Comparison of ENCODE assay signal across 8 mouse cellular contexts in genomic region chr9:45429951-45430697, GRCm38 (mm10). TPM values are rescaled to one million over a fixed set of nuclear protein-coding genes. Genes with fewer than 3 reads are reported as not detected.
DNase-seq lines count a peak whose midpoint lies in the region; ATAC-seq and TF ChIP-seq lines count a peak whose summit lies in the region.

No protein-coding gene starts in this region.

- H3K4me2 ChIP-seq in heart, embryonic 11.5 days = peak overlapping the region; percentile 81
- peak overlapping the region; percentile 54 for H3K4me2 ChIP-seq in intestine, postnatal 0 days (replicated peaks; ENCODE audit: low read depth)
- H3K4me2 ChIP-seq in midbrain, embryonic 16.5 days (ENCODE audit: low read length) = peak overlapping the region; percentile 90

- no peaks in the 10 kb centered on the region for H3K36me3 ChIP-seq in heart, embryonic 11.5 days (ENCODE audit: control insufficient read depth, insufficient read depth, low read length)
- H3K36me3 ChIP-seq in E14TG2a.4 (ENCODE audit: insufficient read depth, low read length) = no peaks in the 10 kb centered on the region
- no peaks in the 10 kb centered on the region for H3K36me3 ChIP-seq in intestine, postnatal 0 days (ENCODE audit: control insufficient read depth, insufficient read depth)
- H3K36me3 ChIP-seq in midbrain, embryonic 16.5 days (ENCODE audit: control insufficient read depth, insufficient read depth, low read length) = no peaks in the 10 kb centered on the region

- peaks cover 59% of the 10 kb centered on the region for H3K27me3 ChIP-seq in heart, embryonic 11.5 days (ENCODE audit: control insufficient read depth, insufficient read depth, low read length)
- peaks cover 74% of the 10 kb centered on the region for H3K27me3 ChIP-seq in E14TG2a.4 (ENCODE audit: insufficient read depth, low read length)
- peaks cover 48% of the 10 kb centered on the region for H3K27me3 ChIP-seq in intestine, postnatal 0 days (replicated peaks; ENCODE audit: control insufficient read depth, insufficient read depth, low read length)
- H3K27me3 ChIP-seq in midbrain, embryonic 16.5 days (ENCODE audit: control insufficient read depth, insufficient read depth, low read depth, low read length) = peaks cover 4% of the 10 kb centered on the region; the same call in 1 of the 2 replicates

- H3K4me3 ChIP-seq in heart, embryonic 11.5 days (ENCODE audit: low read depth, low read length) = peak overlapping the region; percentile 39
- H3K4me3 ChIP-seq in E14TG2a.4 (replicated peaks; ENCODE audit: low read length) = peak overlapping the region; percentile 85
- H3K4me3 ChIP-seq in intestine, postnatal 0 days (ENCODE audit: low read depth, low read length) = peak overlapping the region; percentile 27
- H3K4me3 ChIP-seq in midbrain, embryonic 16.5 days (ENCODE audit: low read depth, low read length) = peak overlapping the region; percentile 77

- ATAC-seq in heart, embryonic 11.5 days (replicated peaks; ENCODE audit: insufficient number of reproducible peaks, low FRiP score, low TSS enrichment) = no peak
- ATAC-seq in intestine, postnatal 0 days = no peak
- peak; percentile 74 for ATAC-seq in midbrain, embryonic 16.5 days

- no peak overlapping the region for H3K9ac ChIP-seq in heart, embryonic 11.5 days (ENCODE audit: low read depth, low read length)
- peak overlapping the region; percentile 7; the same call in 1 of the 2 replicates for H3K9ac ChIP-seq in intestine, postnatal 0 days (ENCODE audit: low read depth, low read length)
- peak overlapping the region; percentile 87 for H3K9ac ChIP-seq in midbrain, embryonic 16.5 days (ENCODE audit: low read depth, low read length)

- no peak for TF ChIP-seq CTCF in E14TG2a.4 (conservative IDR thresholded peaks at IDR 0.05; ENCODE audit: low read length)
- TF ChIP-seq CTCF in intestine, postnatal 0 days (IDR thresholded peaks at IDR 0.05; ENCODE audit: low read depth) = no peak

- WGBS in heart, embryonic 11.5 days (ENCODE audit: insufficient replicate concordance) = 2% methylated on average over 51 of the region's 54 CpGs
- WGBS in intestine, postnatal 0 days = 3% methylated on average over 52 of the region's 54 CpGs
- 4% methylated on average over 36 of the region's 54 CpGs for WGBS in midbrain, embryonic 16.5 days

- no peak overlapping the region for H3K27ac ChIP-seq in heart, embryonic 11.5 days (ENCODE audit: low read depth, low read length)
- H3K27ac ChIP-seq in intestine, postnatal 0 days (ENCODE audit: low read depth, low read length) = no peak overlapping the region
- peak overlapping the region; percentile 90 for H3K27ac ChIP-seq in midbrain, embryonic 16.5 days (ENCODE audit: low read length)

- intact Hi-C loops in heart, postnatal 36 days (cut with DNase I) = no loop called here

- peaks cover 10% of the 10 kb centered on the region for H3K4me1 ChIP-seq in heart, embryonic 11.5 days (ENCODE audit: control insufficient read depth, insufficient read depth, low read length)
- H3K4me1 ChIP-seq in E14TG2a.4 (replicated peaks; ENCODE audit: low read depth, low read length) = peaks cover 23% of the 10 kb centered on the region
- no peaks in the 10 kb centered on the region for H3K4me1 ChIP-seq in intestine, postnatal 0 days (replicated peaks; ENCODE audit: control insufficient read depth, insufficient read depth, low read length)
- H3K4me1 ChIP-seq in midbrain, embryonic 16.5 days (ENCODE audit: control insufficient read depth, insufficient read depth, low read length) = peaks cover 26% of the 10 kb centered on the region

- DNase-seq in heart, postnatal 36 days = no peak
- DNase-seq in embryo, embryonic 11 days = peak; percentile 48
- DNase-seq in c-Kit-positive CD71-positive TER-119-positive erythroid progenitor cells, embryonic 14.5 days (ENCODE audit: low spot score) = no peak
- no peak for DNase-seq in spleen, adult 18-20 months

- H3K9me3 ChIP-seq in heart, embryonic 11.5 days (replicated peaks; ENCODE audit: control insufficient read depth, low read length) = no peaks in the 10 kb centered on the region
- H3K9me3 ChIP-seq in E14TG2a.4 (ENCODE audit: low read length) = no peaks in the 10 kb centered on the region
- H3K9me3 ChIP-seq in intestine, postnatal 0 days (ENCODE audit: control insufficient read depth) = no peaks in the 10 kb centered on the region
- no peaks in the 10 kb centered on the region for H3K9me3 ChIP-seq in midbrain, embryonic 16.5 days (replicated peaks; ENCODE audit: control insufficient read depth, low read length, poor library complexity, severe bottlenecking)

RNA-seq across cellular contexts. Expression of gene Dscaml1, which starts 3.7 kb away (rescaled TPM):
- 0.23 TPM in 1 of 2 replicates, not detected in the other for polyA plus RNA-seq in heart, embryonic 11.5 days (2014; fragmentation: Nextera tagmentation; extraction: Ambion mirVana)
- total RNA-seq in heart, postnatal 36 days (2021) = not detected
- 0.08 and 0.09 TPM in 2 replicates for polyA plus RNA-seq in intestine, postnatal 0 days (2015; fragmentation: Nextera tagmentation; extraction: Ambion mirVana)
- polyA plus RNA-seq in midbrain, embryonic 16.5 days (2015; fragmentation: Nextera tagmentation; extraction: Ambion mirVana) = 17.9 and 20.6 TPM in 2 replicates

RNA-seq across cellular contexts. Expression of gene Fxyd2, which starts 30.7 kb away (rescaled TPM):
- polyA plus RNA-seq in heart, embryonic 11.5 days (2014; fragmentation: Nextera tagmentation; extraction: Ambion mirVana) = 1.0 and 1.6 TPM in 2 replicates
- 1 to 10 TPM; 2.2 to 3.6 TPM for total RNA-seq in heart, postnatal 36 days (2021)
- 1.2 and 1.7 TPM in 2 replicates for polyA plus RNA-seq in intestine, postnatal 0 days (2015; fragmentation: Nextera tagmentation; extraction: Ambion mirVana)
- 10.8 and 14.3 TPM in 2 replicates for polyA plus RNA-seq in midbrain, embryonic 16.5 days (2015; fragmentation: Nextera tagmentation; extraction: Ambion mirVana)

Comparison
In these comparisons a context has a peak if more than half of its experiments do, and no peak if none do; other contexts are left out.
1. H3K4me3 ChIP-seq: peak in every context shown above with its lines; median percentile 85 in E14TG2a.4; 77 in midbrain, embryonic 16.5 days; 39 in heart, embryonic 11.5 days; 27 in intestine, postnatal 0 days.
2. RNA of gene Dscaml1, which starts 3.7 kb away (polyA plus RNA-seq): 17.9 to 20.6 TPM in midbrain, embryonic 16.5 days; 0.23 TPM in heart, embryonic 11.5 days and 0.08 to 0.09 TPM in intestine, postnatal 0 days; every median in the first group is over 10 times any median in the second.
3. Peak in every context shown above with its lines, with median percentiles within 50 percentile points of each other: H3K4me2 ChIP-seq.